Mouse (Mus musculus): ENCODE results near the gene Iqsec1. TPM values are rescaled to one million over a fixed set of nuclear protein-coding genes. Genes with fewer than 3 reads are reported as not detected.
A peak's percentile ranks its signal among the peaks of the same experiment; 100 is the strongest.

The Iqsec1 gene
- polyA plus RNA-seq, 1 experiment from 2014 or later: 5.1 TPM

- 75% methylated on average over 11 of the region's 11 CpGs for WGBS
These were observed 363.8 kb downstream of the Iqsec1 start for GRCm38 (mm10) chr6:90624733-90625132.

GRCm38 (mm10) chr6:90624184-90624583 lies 364.3 kb downstream of the Iqsec1 start:
- H3K36me3 ChIP-seq (ENCODE audit: control insufficient read depth, insufficient read depth, low read length): no peaks in the 10 kb centered on the region

More at GRCm38 (mm10) chr6:90624733-90625132, 363.8 kb downstream of the Iqsec1 start:
- H3K27me3 ChIP-seq (ENCODE audit: control insufficient read depth, insufficient read depth, low read length): no peaks in the 10 kb centered on the region
- H3K36me3 ChIP-seq (ENCODE audit: control insufficient read depth, insufficient read depth, low read length): no peaks in the 10 kb centered on the region
- no peak for TF ChIP-seq EP300 (optimal IDR thresholded peaks at IDR 0.05)
- TF ChIP-seq CTCF (IDR thresholded peaks at IDR 0.05; ENCODE audit: low read depth): no peak
- H3K9me3 ChIP-seq (ENCODE audit: control insufficient read depth, low read length): no peaks in the 10 kb centered on the region
- no peak overlapping the region for H3K4me3 ChIP-seq (ENCODE audit: low read depth, low read length)
- no peak for ATAC-seq (ENCODE audit: low FRiP score, low TSS enrichment)
- H3K4me1 ChIP-seq (replicated peaks; ENCODE audit: control insufficient read depth, insufficient read depth): no peaks in the 10 kb centered on the region; the same call in 1 of the 2 replicates
- no peak overlapping the region for H3K9ac ChIP-seq (ENCODE audit: low read length)
- no peak overlapping the region for H3K27ac ChIP-seq (replicated peaks)
- no peak overlapping the region for H3K4me2 ChIP-seq (replicated peaks; ENCODE audit: low read depth)
- DNase-seq (ENCODE audit: low spot score): no peak

DNA sequence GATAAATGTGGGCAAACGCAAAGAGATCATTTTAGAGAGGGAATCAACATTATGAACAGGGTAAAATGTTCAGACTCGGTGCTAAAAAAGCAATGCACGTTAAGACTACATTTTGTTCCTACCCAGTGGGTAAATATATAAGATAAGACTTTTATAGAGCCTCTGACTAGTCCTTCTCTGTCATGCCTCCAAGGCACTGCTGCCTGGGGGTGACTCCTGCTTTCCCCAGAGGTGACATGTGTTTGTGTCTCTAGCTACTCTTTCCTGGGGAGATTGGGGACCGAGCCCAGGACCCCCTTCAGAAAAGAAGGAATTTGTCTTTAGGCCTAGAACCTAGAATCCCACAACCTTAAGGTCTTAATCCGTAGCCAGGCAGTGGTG lies 365.0 kb downstream of the Iqsec1 start:
- peaks cover 3% of the 10 kb centered on the region; the same call in 1 of the 2 replicates for H3K4me1 ChIP-seq (replicated peaks; ENCODE audit: control insufficient read depth, insufficient read depth)
- H3K4me2 ChIP-seq (replicated peaks; ENCODE audit: low read depth): no peak overlapping the region
- no peaks in the 10 kb centered on the region for H3K36me3 ChIP-seq (ENCODE audit: control insufficient read depth, insufficient read depth, low read length)
- no peaks in the 10 kb centered on the region for H3K9me3 ChIP-seq (ENCODE audit: control insufficient read depth, low read length)
- no peak overlapping the region for H3K27ac ChIP-seq (replicated peaks)
- 64% methylated on average over 5 of the region's 5 CpGs for WGBS
- DNase-seq (ENCODE audit: low spot score) (no peak), ATAC-seq (ENCODE audit: low FRiP score, low TSS enrichment) (no peak)
- H3K4me3 ChIP-seq (ENCODE audit: low read depth, low read length): no peak overlapping the region
- no peaks in the 10 kb centered on the region for H3K27me3 ChIP-seq (ENCODE audit: control insufficient read depth, insufficient read depth, low read length)
- H3K9ac ChIP-seq (ENCODE audit: low read length): no peak overlapping the region
- no peak for TF ChIP-seq CTCF (IDR thresholded peaks at IDR 0.05; ENCODE audit: low read depth)
- no peak for TF ChIP-seq EP300 (optimal IDR thresholded peaks at IDR 0.05)

More at GRCm38 (mm10) chr6:90624184-90624583, 364.3 kb downstream of the Iqsec1 start:
- H3K4me1 ChIP-seq (replicated peaks; ENCODE audit: control insufficient read depth, insufficient read depth): no peaks in the 10 kb centered on the region; the same call in 1 of the 2 replicates
- no peaks in the 10 kb centered on the region for H3K27me3 ChIP-seq (ENCODE audit: control insufficient read depth, insufficient read depth, low read length)
- no peak overlapping the region for H3K9ac ChIP-seq (ENCODE audit: low read length)
- DNase-seq (ENCODE audit: low spot score) (no peak), ATAC-seq (ENCODE audit: low FRiP score, low TSS enrichment) (no peak)
- H3K9me3 ChIP-seq (ENCODE audit: control insufficient read depth, low read length): no peaks in the 10 kb centered on the region
- H3K4me3 ChIP-seq (ENCODE audit: low read depth, low read length): no peak overlapping the region
- no peak overlapping the region for H3K4me2 ChIP-seq (replicated peaks; ENCODE audit: low read depth)
- H3K27ac ChIP-seq (replicated peaks): no peak overlapping the region
- TF ChIP-seq CTCF (IDR thresholded peaks at IDR 0.05; ENCODE audit: low read depth) (no peak), EP300 (optimal IDR thresholded peaks at IDR 0.05) (no peak)
- WGBS: 52% methylated on average over 6 of the region's 6 CpGs

GRCm38 (mm10) chr6:90622758-90623455 lies 365.6 kb downstream of the Iqsec1 start:
- no peak overlapping the region; the same call in 1 of the 2 replicates for H3K9ac ChIP-seq (ENCODE audit: low read length)
- no peaks in the 10 kb centered on the region for H3K9me3 ChIP-seq (ENCODE audit: control insufficient read depth, low read length)
- H3K27ac ChIP-seq (replicated peaks): no peak overlapping the region
- H3K4me3 ChIP-seq (ENCODE audit: low read depth, low read length): no peak overlapping the region
- H3K27me3 ChIP-seq (ENCODE audit: control insufficient read depth, insufficient read depth, low read length): no peaks in the 10 kb centered on the region
- no peak for ATAC-seq (ENCODE audit: low FRiP score, low TSS enrichment)
- H3K4me1 ChIP-seq (replicated peaks; ENCODE audit: control insufficient read depth, insufficient read depth): peaks cover 3% of the 10 kb centered on the region; the same call in 1 of the 2 replicates
- TF ChIP-seq EP300 (optimal IDR thresholded peaks at IDR 0.05) (no peak), CTCF (IDR thresholded peaks at IDR 0.05; ENCODE audit: low read depth) (no peak)
- WGBS: 48% methylated on average over 11 of the region's 11 CpGs
- H3K36me3 ChIP-seq (ENCODE audit: control insufficient read depth, insufficient read depth, low read length): no peaks in the 10 kb centered on the region
- DNase-seq (ENCODE audit: low spot score): peak; percentile 26
- no peak overlapping the region for H3K4me2 ChIP-seq (replicated peaks; ENCODE audit: low read depth)

DNA sequence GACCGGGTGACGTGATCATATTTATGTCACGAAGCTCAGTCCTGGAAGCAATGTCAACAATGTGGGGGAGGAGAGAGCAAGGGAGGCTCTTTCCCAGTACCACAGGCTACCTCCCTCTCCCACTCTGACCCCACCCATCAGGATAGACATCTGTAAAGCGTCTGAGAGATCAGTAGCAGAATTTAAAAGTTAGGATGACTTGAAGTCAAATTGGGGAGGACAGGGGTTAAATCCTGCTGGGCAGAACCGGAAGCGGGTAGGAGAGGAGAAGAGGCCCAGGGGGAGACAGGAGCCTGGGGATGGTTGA lies 366.9 kb downstream of the Iqsec1 start:
- no peak for ATAC-seq (ENCODE audit: low FRiP score, low TSS enrichment)
- Histone ChIP-seq H3K4me2 (replicated peaks; ENCODE audit: low read depth) (no peak overlapping the region), H3K27ac (replicated peaks) (no peak overlapping the region), H3K4me1 (replicated peaks; ENCODE audit: control insufficient read depth, insufficient read depth) (peaks cover 3% of the 10 kb centered on the region; the same call in 1 of the 2 replicates), H3K4me3 (ENCODE audit: low read depth, low read length) (no peak overlapping the region), H3K9ac (ENCODE audit: low read length) (no peak overlapping the region), H3K36me3 (ENCODE audit: control insufficient read depth, insufficient read depth, low read length) (no peaks in the 10 kb centered on the region), H3K9me3 (ENCODE audit: control insufficient read depth, low read length) (no peaks in the 10 kb centered on the region), H3K27me3 (ENCODE audit: control insufficient read depth, insufficient read depth, low read length) (no peaks in the 10 kb centered on the region)
- 38% methylated on average over 6 of the region's 6 CpGs for WGBS
- TF ChIP-seq CTCF (IDR thresholded peaks at IDR 0.05; ENCODE audit: low read depth): no peak
- TF ChIP-seq EP300 (optimal IDR thresholded peaks at IDR 0.05): no peak
- DNase-seq (ENCODE audit: low spot score): no peak

DNA sequence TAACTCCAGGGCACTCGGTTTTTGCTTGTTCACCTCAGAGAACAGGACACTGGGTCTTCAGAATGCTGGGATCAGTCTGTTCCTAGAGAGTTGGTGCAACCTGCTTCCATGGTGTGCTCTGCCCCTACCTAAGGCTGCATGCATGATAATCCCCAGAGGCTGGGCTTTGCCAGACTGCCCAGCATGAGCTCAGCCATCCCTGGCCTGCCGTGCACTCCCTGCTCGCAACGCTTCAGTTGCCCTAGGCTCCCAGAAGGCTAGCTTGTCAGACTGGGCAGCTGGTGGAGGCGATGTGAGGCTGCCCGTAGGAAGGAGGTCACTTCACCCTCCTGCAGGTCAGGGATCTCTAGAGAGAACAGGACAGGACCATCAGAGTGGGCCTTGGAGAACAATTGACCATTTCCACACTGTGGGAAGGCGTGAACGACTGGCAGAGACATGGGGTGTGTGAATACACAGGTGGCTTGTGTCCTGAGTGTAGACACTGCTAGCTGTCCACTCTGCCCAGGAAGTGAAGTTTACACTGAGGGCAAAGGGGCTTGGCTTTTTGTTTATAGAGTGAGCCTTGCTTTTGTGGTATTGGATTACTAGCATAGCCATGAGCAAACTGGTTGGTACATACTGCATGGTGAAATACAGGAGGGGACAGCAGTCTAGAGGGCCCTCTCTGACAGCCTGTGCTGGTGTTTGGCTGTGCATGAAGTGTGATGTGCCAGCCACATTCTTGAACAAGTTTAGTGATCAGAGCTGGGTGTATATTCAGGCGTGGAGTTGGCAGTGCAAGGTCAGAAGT lies 367.5 kb downstream of the Iqsec1 start:
- Histone ChIP-seq H3K36me3 (ENCODE audit: control insufficient read depth, insufficient read depth, low read length) (no peaks in the 10 kb centered on the region), H3K4me3 (ENCODE audit: low read depth, low read length) (no peak overlapping the region), H3K27me3 (ENCODE audit: control insufficient read depth, insufficient read depth, low read length) (no peaks in the 10 kb centered on the region), H3K27ac (replicated peaks) (no peak overlapping the region), H3K9me3 (ENCODE audit: control insufficient read depth, low read length) (no peaks in the 10 kb centered on the region), H3K9ac (ENCODE audit: low read length) (no peak overlapping the region), H3K4me1 (replicated peaks; ENCODE audit: control insufficient read depth, insufficient read depth) (peaks cover 3% of the 10 kb centered on the region; the same call in 1 of the 2 replicates), H3K4me2 (replicated peaks; ENCODE audit: low read depth) (no peak overlapping the region)
- 64% methylated on average over 9 of the region's 9 CpGs for WGBS
- ATAC-seq (ENCODE audit: low FRiP score, low TSS enrichment) (peak; percentile 19; the same call in 1 of the 2 replicates), DNase-seq (ENCODE audit: low spot score) (no peak)
- TF ChIP-seq CTCF (IDR thresholded peaks at IDR 0.05; ENCODE audit: low read depth) (no peak), EP300 (optimal IDR thresholded peaks at IDR 0.05) (no peak)

Data from stomach, postnatal 0 days (tissue).